Mouse (Mus musculus): ENCODE results near the gene Spin1. TPM values are rescaled to one million over a fixed set of nuclear protein-coding genes. Genes with fewer than 3 reads are reported as not detected.

Gene Spin1
- total RNA-seq, 4 experiments from 2014 or later, result 61.3 to 93.0 (median 83.8) TPM

DNA sequence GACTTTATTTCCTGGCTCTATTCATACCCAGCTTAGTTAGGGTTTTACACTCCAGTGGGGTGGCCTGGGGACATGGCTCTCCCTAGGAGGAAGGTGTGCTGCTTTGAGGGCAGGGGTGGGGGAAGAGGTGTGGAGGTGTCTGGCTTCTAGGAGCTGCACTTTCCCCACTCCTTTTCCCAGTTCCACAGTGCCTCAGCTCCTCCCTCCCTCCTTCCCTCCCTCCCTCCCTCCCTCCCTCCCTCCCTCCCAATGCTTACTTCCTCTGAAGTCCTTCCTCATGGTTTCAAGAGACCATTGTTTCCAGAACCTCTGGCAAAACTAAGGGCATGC lies 37.0 kb downstream of the Spin1 start:
- DNase-seq, result no peak

DNA sequence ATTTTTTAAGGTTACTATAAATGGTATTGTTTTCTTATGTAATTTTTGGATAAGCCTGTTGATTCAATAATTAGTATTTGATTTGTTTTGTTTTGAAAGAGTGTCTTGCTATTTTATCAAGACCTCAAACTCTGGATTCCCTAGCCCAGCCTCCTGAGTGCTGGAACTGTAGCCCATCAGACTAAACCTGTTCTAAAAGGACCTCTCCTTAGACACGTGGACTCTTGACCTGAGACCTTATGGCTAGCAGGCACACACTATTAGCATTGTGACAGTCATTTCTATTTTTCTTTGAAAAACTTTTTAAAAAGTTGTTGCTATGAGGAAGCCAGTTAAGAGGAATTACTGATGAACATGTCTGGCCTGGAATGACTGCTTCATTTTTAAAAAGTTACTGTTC lies 46.4 kb downstream of the Spin1 start:
- DNase-seq, result no peak

- DNase-seq, result no peak
These were observed 52.4 kb downstream of the Spin1 start for GRCm38 (mm10) chr13:51152966-51153669.

DNA sequence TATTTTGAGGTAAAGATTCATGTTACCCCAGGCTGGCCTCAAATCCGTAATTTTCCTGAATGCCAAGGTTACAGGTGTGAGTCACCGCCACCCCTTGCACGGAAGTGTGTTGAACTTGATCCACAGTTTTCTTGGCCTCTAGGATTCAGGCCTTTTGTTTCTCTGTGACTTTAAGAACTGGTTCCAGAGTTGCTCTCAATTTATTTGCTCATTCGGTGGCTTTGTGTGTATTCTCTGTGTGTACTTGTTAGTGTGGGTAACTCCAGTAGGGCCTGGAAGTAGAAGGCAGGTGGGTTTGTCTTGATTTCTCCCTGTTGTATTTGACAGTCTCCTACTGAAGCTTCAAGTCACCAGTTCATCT lies 53.0 kb downstream of the Spin1 start:
- no peak for DNase-seq

DNA sequence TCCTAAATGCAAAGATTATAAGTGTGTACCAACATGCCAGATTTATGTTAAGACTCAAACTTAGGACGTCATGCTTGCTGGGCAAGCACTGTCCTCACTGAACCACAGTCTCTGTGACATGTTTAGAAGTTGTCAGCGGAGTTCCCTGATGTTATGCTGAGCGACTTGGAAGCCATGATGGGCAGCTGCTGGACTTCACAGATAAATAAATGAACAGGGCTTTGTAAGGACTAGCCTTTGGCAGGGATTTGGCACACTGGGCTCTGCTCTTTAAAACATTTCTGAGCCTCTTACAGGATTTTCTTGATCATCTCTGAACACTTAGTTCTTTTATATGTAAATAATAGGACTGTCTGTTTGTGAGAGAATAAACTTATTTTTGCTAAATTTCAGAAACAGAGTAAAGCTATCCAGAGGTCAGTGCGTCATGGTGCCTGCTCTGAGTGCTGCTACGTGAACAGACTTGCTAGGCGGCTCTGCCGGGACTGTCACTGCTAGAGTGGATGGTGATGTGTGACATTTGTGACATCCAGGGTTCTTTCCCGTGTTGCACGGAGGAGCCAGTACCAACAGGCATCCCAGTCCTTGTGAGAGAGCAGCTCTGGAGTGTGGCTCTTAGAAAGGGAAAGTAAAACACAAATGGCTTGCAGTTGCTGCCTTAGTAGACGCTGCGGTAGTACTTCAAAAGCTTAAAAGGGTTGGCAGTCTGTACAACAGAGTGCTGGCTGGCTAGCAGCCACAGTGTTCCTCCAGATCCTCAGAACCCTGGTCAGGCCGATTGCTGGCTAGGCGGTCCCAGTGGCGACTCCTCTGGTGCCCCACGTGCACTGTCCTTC lies 54.7 kb downstream of the Spin1 start:
- peak; percentile 30 for DNase-seq

- DNase-seq, result peak; percentile 33
These were observed 55.3 kb downstream of the Spin1 start for GRCm38 (mm10) chr13:51156014-51156386.

GRCm38 (mm10) chr13:51157291-51157690 lies 56.6 kb downstream of the Spin1 start:
- DNase-seq, result no peak

DNA sequence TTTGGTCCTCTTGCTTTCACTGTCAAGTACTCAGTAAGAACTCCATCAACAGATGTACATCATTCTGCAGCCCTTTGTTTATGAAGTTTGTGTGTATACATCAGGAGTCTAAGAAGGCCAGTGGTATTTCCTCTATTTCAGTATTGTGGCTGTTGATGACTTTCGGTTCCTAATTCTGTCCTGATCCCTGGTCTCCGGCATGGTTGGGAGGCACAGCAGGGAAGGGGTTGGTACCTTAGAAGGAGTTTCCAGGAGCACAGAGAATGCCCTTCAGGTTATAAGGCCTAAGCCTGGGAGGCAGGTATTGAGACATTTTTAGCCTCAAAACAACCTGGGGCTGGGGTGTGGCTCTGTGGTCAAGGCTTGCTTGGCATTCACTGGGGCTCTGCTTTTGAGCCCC lies 61.0 kb downstream of the Spin1 start:
- no peak for DNase-seq

- no peak for DNase-seq
These were observed 61.6 kb downstream of the Spin1 start for GRCm38 (mm10) chr13:51162246-51162645.

DNA sequence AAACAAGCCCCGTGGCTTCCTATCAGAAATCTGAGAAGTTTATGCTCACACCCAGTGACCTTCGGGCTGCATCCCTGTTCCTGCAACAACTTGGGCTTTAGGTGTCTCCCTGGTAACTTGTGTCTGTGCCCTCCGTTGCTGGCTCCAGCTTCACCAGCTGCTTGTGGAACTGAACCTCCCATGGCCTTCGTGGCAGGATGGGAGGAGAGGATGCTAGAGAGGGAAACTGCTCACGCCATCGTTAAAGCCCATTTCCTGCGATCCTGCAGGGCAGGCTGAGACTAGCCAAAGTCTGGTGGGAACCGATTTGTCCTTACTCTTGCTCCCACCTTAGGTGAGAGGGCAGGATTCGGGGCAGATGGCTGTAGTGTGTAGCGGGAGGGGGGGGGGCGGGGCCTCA lies 66.0 kb downstream of the Spin1 start:
- no peak for DNase-seq

DNA sequence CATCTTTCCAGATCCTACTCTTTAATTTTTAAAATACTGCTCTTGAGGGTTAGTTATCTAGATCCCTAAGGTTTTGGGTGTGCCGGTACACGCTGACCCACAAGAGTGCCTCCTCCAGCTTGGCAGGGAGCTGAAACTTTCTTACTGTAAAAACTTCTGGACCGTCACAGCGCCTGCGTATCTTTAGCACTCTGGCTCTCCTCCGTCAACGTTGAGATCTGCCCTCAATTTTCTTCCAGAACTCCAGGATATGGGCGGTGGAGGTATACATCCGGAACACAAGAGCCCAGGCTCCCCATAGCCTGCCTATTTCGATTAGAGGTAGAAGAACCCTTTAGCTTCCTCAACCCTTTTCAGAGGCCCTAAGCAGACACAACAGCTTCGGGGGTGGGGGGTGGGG lies 69.5 kb downstream of the Spin1 start:
- DNase-seq, result no peak

GRCm38 (mm10) chr13:51170691-51171680 lies 70.3 kb downstream of the Spin1 start, which contains the start of gene Nxnl2:
Nxnl2 (plus strand) TSS chr13:51171022.
- peak; percentile 14 for DNase-seq

- DNase-seq, result no peak
These were observed 71.9 kb downstream of the Spin1 start for GRCm38 (mm10) chr13:51172601-51173000.

DNA sequence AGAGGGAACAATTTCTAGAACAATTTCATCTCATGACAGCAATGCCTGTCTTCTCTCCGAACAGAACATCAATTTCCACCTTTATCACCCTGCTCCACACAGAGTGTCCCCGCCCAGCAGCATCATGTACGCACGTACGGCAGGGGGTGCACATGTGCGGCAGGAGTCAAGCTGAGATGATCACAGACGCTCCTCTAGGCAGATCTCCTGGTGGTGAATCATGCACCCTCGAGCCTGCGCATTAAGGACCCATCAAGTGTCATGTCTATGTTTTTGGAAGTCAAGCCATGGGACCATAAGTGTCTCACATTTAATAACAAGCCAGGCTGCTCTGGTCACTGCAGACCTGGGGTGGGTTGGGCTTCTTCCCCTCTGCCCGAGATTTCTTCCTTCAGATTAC lies 78.3 kb downstream of the Spin1 start:
- no peak for DNase-seq

DNA sequence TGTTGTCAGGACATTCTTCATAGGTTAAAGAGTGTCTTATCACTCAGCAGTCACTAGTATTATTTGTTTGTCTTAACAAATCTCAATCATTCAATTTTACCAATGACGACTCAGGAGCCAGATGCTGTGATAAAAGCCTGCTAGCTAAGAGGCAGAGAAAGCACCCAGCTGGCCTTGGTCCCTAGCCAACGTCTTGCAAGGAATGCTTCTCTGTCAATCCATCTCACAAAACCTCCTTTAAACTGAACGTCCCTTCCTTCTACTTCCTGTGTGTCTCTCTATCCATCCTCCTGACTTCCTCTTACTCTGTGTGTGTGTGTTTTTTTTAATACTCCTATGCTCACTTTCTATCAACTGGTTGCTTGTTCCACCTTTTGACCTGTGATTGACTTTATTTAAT lies 78.7 kb downstream of the Spin1 start:
- no peak for DNase-seq

DNA sequence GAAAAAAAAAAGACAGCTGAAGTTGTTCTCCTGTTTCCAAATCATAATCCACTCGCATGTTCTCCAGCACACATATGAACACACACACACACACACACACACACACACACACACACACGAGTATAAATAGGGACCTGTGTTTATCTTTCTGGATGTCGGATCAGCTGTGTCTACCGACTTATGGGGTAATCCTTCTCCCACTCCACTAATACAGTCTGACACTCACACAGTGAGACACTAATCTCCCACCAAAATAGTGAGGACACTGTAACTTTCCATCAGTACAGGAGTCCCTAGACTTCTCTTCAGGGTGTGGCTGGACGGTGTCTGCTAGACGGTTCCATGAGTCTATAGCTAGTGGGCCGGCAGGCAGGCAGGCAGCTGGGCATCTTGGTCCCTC lies 81.6 kb downstream of the Spin1 start:
- DNase-seq, result no peak

- no peak for DNase-seq
These were observed 84.2 kb downstream of the Spin1 start for GRCm38 (mm10) chr13:51184896-51185295.

DNA sequence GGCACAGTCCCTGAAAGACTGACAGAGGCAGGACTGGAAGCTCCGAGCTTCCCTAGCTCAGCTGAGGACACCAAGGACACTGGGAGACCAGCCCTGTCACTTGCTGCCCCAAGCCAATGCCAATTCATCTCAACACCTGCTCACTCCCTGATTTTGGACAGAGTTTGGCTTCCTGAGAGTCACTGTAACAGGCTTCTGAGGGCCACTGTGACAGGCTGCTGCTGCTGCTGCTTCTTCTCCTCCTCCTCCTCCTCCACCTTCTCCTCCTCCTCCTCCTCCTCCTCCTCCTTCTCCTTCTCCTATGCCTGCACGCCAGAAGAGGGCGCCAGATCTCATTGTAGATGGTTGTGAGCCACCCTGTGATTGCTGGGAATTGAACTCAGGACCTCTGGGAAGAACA lies 89.7 kb downstream of the Spin1 start:
- no peak for DNase-seq

DNA sequence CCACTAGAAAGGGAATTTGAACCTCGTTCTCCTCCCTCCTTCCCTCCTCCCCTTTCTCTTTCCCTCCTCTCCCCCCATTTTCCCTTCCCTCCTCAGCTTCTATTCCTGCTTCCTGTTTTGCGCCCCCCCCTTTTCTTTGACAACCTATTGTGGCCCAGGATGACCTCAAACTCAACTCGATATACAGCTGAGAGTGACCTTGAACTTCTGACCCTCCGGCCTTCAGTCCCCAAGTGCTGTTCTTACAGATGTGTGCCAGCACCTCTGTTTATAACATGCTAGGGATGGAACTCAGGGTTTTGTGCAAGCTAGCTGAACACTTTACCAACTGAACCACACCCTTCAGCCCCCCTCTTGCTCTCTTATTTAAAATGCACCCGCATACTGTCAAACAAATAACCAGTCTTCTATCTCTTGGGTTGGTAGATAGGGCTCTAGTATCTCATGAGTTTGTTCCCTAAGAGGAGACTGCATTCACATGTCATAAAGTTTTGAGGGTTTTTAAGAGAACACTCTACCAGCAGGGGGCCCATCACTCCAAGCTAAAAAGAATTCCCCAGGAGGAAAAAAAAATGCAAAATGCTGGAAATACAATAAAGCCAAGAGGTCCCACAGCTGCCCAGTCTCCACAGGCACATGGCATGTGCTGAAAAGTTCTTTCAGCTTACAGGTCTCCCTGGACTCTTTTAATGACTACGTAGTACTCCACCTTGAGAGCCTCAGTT lies 90.9 kb downstream of the Spin1 start:
- DNase-seq, result no peak

GRCm38 (mm10) chr13:51193893-51194292 lies 93.2 kb downstream of the Spin1 start:
- no peak for DNase-seq

DNA sequence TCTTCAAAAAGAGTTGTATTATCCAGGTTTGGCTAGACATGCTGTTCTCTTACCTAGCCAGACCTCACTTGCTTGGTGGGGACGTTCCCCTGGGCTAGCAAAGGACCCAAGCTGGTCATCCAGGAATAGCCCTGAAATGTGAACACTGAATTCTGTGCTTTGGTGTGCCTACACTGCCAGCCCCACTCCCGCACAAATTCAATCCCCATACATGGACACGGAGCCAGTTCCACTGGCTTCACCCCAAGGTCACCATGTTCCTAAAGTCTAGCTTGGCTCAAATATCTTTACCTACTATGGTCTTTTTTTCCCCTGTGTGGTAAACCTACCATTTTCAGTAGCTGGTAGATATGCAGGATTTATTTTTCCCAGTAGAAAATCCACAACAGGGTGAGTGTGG lies 97.0 kb downstream of the Spin1 start:
- no peak for DNase-seq

DNA sequence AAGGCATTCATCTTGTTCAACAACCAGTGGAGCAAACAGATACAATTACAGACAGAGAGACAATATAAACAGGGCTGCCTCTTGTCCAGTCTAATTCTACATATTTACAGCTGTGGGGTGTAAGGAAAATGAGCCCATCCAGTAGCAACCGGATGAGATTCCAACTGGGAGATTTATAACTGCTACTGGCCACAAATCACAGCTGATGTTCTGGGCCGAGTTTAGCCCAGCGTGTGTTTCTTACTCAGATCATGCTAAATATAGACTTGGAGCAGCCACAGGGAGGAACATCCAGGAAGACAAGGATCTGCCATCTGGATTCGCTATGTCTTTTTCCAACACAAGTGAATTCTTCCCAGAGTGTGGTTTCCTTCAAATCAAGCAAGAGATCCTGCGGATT lies 97.5 kb downstream of the Spin1 start:
- DNase-seq, result peak; percentile 34

Measured in adrenal gland, adult 8-10 months (tissue).